Mouse (Mus musculus) lung, postnatal 0 days (tissue): ENCODE results near the gene Smap2.

Source experiments
- CTCF ChIP-seq: IDR thresholded peaks from 2 replicates; pipeline ENCODE4 v1.5.1; 2016; ENCODE audit warnings: antibody characterized with exemption, mild to moderate bottlenecking
- EP300 ChIP-seq: IDR thresholded peaks from 2 replicates; pipeline ENCODE4 v1.6.1; 2016; ENCODE audit warnings: antibody characterized with exemption, mild to moderate bottlenecking, control low read depth

DNA sequence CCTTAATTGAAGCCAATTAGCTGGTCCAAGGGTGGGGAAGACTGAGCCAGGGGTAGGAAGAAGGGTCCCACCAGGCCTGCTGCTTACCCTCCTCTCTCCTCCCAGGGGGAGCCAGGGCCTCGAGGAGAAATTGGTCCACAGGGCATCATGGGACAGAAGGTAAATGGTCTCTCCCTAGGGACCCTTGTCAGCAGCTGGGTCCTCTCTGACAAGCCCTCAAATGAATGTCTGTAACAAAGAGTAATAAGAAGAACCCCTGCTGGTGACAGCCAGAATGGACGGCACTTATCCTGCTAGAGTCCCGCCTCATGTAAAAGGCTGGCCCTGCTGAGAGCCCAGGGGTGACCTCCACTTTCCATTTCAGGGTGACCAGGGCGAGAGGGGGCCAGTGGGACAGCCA lies 34.8 kb upstream of the Smap2 start:
- TF ChIP-seq EP300 (no peak), CTCF (peak; percentile 16; the same call in 1 of the 2 replicates)
